In genomic region chr6:114976915-114977419, GRCm38 (mm10) we compare ENCODE assay signal across 8 mouse cellular contexts. TPM values are rescaled to one million over a fixed set of nuclear protein-coding genes. Genes with fewer than 3 reads are reported as not detected.
A peak's percentile ranks its signal among the peaks of the same experiment; 100 is the strongest.
DNase-seq lines count a peak whose midpoint lies in the region; ATAC-seq lines count a peak whose summit lies in the region.
"Had no signal": no experiment of that assay in that cellular context is flagged by ENCODE, and none has a peak within 500 bp of the region (broad histone marks: within the 10 kb centered on the region; RNA-seq: fewer than 3 reads in every experiment).

No protein-coding gene starts in this region.

- no peaks in the 10 kb centered on the region for H3K27me3 ChIP-seq in intestine, embryonic 16.5 days (replicated peaks; ENCODE audit: control insufficient read depth, insufficient read depth, low read length)

- no peaks in the 10 kb centered on the region for H3K36me3 ChIP-seq in intestine, embryonic 16.5 days (ENCODE audit: control insufficient read depth, insufficient read depth, low read length)

- no peaks in the 10 kb centered on the region for H3K9me3 ChIP-seq in intestine, embryonic 16.5 days (ENCODE audit: control insufficient read depth, low read length)

- intact Hi-C loops in left cerebral cortex, postnatal 36 days (cut with DNase I): no loop called here

- ATAC-seq in megakaryocyte, adult 5-6 weeks (ENCODE audit: poor library complexity, severe bottlenecking): no peak
- no peak for ATAC-seq in intestine, embryonic 16.5 days

- 72% methylated on average over 7 of the region's 7 CpGs for WGBS in intestine, embryonic 16.5 days

- no peak overlapping the region for H3K9ac ChIP-seq in intestine, embryonic 16.5 days (ENCODE audit: low read depth, low read length)

- DNase-seq in urinary bladder, postnatal 25 days (ENCODE audit: low spot score): peak; percentile 33
- DNase-seq in urinary bladder, postnatal 10 days (ENCODE audit: low spot score): no peak
- peak; percentile 54 to 64 for DNase-seq in frontal cortex, postnatal 14 days (ENCODE audit: low spot score in 2 of 2)
- peak; percentile 77 to 82 for DNase-seq in left cerebral cortex, postnatal 36 days (ENCODE audit: low spot score in 2 of 2)
- no peak for DNase-seq in cerebellum, postnatal 14 days

- H3K4me2 ChIP-seq in intestine, embryonic 16.5 days (ENCODE audit: low read depth, low read length): no peak overlapping the region

- H3K4me1 ChIP-seq in intestine, embryonic 16.5 days (ENCODE audit: control insufficient read depth, insufficient read depth, low read length): no peaks in the 10 kb centered on the region

- H3K4me3 ChIP-seq in intestine, embryonic 16.5 days (ENCODE audit: low read length): no peak overlapping the region

- H3K27ac ChIP-seq in intestine, embryonic 16.5 days (ENCODE audit: low read length): no peak overlapping the region
- H3K27ac ChIP-seq: kidney, postnatal 0 days had no signal

RNA-seq across cellular contexts. Expression of gene Vgll4, which starts 7.2 kb away (rescaled TPM):
- 10 to 100 TPM; 58.5 to 68.8 TPM for total RNA-seq in left cerebral cortex, postnatal 36 days (2021)
- total RNA-seq in megakaryocyte, adult 5-6 weeks (2015): 9.4 and 9.7 TPM in 2 replicates
- total RNA-seq in megakaryocyte, adult 5-6 weeks (2017): 26.4 and 29.7 TPM in 2 replicates
- 66.1 and 75.7 TPM in 2 replicates for polyA plus RNA-seq in intestine, embryonic 16.5 days (2015; fragmentation: Nextera tagmentation; extraction: Ambion mirVana)

Comparison
In these comparisons a context has a peak if more than half of its experiments do, and no peak if none do; other contexts are left out.
1. DNase-seq: peak in urinary bladder, postnatal 25 days (single experiment), frontal cortex, postnatal 14 days (2 of 2) and left cerebral cortex, postnatal 36 days (2 of 2); none in urinary bladder, postnatal 10 days (single experiment) and cerebellum, postnatal 14 days (0 of 2).